Mouse (Mus musculus) ES-Bruce4 (cell line): ENCODE data around the gene Ptprd. TPM values are rescaled to one million over a fixed set of nuclear protein-coding genes. Genes with fewer than 3 reads are reported as not detected.

Experiments
- H3K27ac ChIP-seq: 2 replicates; pipeline ENCODE4 v1.5.1; 2012; ENCODE audit warnings: low read length, inconsistent platforms; ENCODE audit not compliant: insufficient read depth
- H3K27me3 ChIP-seq: 2 replicates; pipeline ENCODE4 v1.6.1; 2012; ENCODE audit warnings: mild to moderate bottlenecking, low read length, inconsistent platforms; ENCODE audit not compliant: control insufficient read depth, poor library complexity, insufficient read depth, severe bottlenecking
- H3K36me3 ChIP-seq: 2 replicates; pipeline ENCODE4 v1.6.1; 2012; ENCODE audit warnings: inconsistent platforms, mild to moderate bottlenecking, low read length, moderate library complexity; ENCODE audit not compliant: control insufficient read depth, poor library complexity, insufficient read depth, severe bottlenecking
- H3K4me1 ChIP-seq: one replicate; pipeline ENCODE4 v1.8.1; 2011; ENCODE audit warnings: low read length; ENCODE audit not compliant: control insufficient read depth, insufficient read depth
- H3K4me3 ChIP-seq: 2 replicates; pipeline ENCODE4 v1.5.1; 2011; ENCODE audit warnings: low read depth, mild to moderate bottlenecking, low read length
- H3K9ac ChIP-seq: 2 replicates; pipeline ENCODE4 v1.6.1; 2012; ENCODE audit warnings: low read depth, mild to moderate bottlenecking, inconsistent platforms; ENCODE audit not compliant: poor library complexity, severe bottlenecking
- H3K9me3 ChIP-seq: replicated peaks from 2 replicates; pipeline ENCODE4 v1.6.1; 2012; ENCODE audit warnings: mild to moderate bottlenecking, low read length, inconsistent platforms; ENCODE audit not compliant: control insufficient read depth, poor library complexity, insufficient read depth, severe bottlenecking
- CTCF ChIP-seq: IDR thresholded peaks from one replicate; pipeline ENCODE4 v1.8.1; 2011; ENCODE audit warnings: low read depth, low read length
- EP300 ChIP-seq: IDR thresholded peaks from 2 replicates; pipeline ENCODE4 v1.6.1; 2011; ENCODE audit warnings: low read depth, low read length; ENCODE audit not compliant: insufficient read depth
- POLR2A ChIP-seq: IDR thresholded peaks from one replicate; pipeline ENCODE4 v1.8.1; 2011; ENCODE audit warnings: low read length; ENCODE audit not compliant: insufficient read depth
- polyA plus RNA-seq: library from polyadenylated mRNA; stranded (reverse); fragments of >200 nt; gene quantifications from 2 replicates; pipeline ENCODE4 v1.2.4, GENCODE M21; 2011; ENCODE audit warnings: low read depth; ENCODE audit not compliant: missing spikeins, insufficient read depth, insufficient read length

Ptprd gene
- polyA plus RNA-seq, 1 experiment: 2.8 TPM

DNA sequence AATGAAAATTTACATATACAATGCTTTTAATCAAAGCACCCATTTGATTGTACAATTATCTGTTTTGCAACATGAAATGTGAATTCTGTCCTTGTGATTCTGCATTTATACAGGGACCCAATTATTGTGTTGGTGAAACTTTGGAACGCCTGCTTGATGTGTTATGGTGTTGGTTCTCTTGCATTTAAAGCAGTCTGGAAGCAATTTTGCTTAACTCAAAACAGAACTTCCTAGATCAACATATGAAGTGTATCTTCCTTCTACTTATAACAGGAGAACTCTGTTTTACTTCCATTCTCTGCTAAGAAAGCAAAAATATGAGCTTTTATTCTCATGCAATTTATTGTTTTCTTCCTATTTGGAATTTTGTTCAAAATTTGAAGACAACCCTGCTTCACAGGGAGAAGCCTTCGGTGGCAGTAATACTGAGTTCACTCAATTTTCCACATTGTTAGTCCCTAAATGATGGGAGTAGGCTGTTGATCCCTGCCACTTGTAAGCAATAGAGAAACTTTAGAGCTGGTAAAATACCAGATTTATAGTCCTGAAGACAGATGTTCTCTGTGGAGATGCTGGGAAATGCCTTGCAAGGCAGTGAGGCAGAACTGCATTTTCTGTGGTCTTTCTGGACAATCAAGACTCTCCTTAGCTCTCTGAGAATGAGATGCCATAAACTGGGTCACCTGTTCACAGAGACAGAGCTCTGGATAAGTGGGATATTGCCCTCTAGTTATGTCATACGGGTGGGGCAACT, 1234.5 kb downstream of the Ptprd start:
- no peak for TF ChIP-seq CTCF
- TF ChIP-seq EP300: no peak
- no peak for TF ChIP-seq POLR2A
- no peak overlapping the region for H3K9ac ChIP-seq
- no peaks in the 10 kb centered on the region for H3K4me1 ChIP-seq
- no peaks in the 10 kb centered on the region for H3K36me3 ChIP-seq
- no peaks in the 10 kb centered on the region for H3K27me3 ChIP-seq
- no peaks in the 10 kb centered on the region for H3K9me3 ChIP-seq
- no peak overlapping the region for H3K4me3 ChIP-seq
- H3K27ac ChIP-seq: no peak overlapping the region

DNA sequence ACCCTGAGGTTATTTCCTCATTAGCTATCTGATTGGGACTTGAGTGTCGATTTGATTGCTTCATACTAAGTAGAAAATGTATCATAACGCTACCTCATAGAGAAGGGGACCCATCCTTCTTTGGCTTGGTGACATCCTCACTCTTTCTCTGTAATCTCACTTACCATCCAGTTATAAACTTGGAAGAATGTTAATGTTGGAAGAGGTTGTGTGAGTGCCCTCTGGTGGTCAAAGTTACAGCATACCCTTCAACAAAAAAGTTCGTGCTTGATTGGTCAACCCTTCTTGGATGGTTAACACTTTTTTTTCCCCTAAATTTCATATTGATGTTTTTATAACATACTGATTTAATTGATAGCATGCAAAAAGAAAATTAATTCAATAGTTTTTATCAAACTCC, 1263.5 kb downstream of the Ptprd start:
- no peaks in the 10 kb centered on the region for H3K4me1 ChIP-seq
- H3K4me3 ChIP-seq: no peak overlapping the region
- H3K27ac ChIP-seq: no peak overlapping the region
- H3K27me3 ChIP-seq: no peaks in the 10 kb centered on the region
- H3K9ac ChIP-seq: no peak overlapping the region
- TF ChIP-seq POLR2A: no peak
- TF ChIP-seq CTCF: no peak
- TF ChIP-seq EP300: no peak
- H3K9me3 ChIP-seq: no peaks in the 10 kb centered on the region
- H3K36me3 ChIP-seq: no peaks in the 10 kb centered on the region

DNA sequence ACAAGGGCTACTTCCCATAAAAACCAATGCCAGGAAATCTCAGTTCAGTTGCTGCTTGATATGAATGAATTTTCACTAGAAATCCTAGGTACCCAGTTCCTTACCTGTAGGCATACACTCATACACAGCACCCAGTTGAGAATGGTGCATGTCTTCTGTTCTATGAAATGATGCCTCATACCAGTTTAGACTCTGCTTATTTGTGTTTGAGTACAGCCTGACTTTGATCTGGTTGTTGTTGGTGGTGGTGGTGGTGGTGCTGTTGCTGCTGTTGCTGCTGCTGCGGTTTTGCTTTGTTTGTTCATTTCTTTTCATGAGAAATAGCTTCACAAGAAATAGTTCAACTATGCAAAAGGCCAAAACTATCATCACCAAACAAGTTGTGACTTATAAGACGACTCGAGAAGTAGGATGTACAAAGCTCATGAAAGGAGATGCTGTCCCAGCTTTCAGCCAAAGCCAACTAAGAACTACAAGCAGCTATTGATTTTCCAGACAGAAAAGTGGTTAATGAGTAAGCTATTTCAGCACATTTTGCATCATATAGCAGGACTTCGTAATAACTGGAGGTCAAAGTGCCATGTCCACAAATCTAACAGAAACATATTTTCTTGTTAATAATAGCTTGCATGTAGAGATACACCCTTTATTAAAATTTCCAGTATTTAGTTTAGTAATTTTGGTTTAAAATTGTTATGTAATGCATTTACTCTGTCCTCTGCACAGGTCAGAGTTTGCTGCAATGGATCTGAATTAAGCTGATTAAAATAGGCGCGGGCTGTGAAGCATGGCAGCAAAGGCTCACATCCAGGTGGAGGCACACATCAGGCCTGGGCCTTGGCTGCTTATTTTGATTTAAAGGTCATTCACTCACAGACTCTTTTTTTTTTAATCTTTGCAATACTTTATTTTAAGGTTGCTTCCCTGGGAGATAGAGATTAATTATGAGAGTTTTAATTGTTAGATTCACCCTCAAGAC, 1270.1 kb downstream of the Ptprd start:
- TF ChIP-seq CTCF (no peak), EP300 (no peak)

DNA sequence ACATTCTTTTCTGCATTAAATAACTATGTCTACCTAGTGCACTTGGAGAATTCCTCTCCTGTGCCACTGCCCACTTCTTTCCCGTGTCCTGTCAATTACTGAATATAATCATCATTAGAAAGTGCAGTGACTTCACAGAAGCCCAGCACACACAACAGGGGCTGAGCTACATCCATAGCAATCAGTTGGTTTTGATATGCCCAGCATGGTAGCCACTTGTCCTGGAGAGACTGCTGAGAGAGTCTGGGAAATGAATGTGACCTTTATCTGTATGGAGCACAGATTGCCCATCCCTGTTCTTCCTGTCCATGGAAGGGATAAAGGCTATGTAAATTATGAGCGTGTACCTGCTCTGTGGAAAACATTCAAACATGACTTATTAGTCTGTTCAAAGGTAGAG, 1280.2 kb downstream of the Ptprd start:
- TF ChIP-seq POLR2A (no peak), EP300 (no peak), CTCF (no peak)
- Histone ChIP-seq H3K4me1 (no peaks in the 10 kb centered on the region), H3K27me3 (no peaks in the 10 kb centered on the region), H3K9me3 (no peaks in the 10 kb centered on the region), H3K4me3 (no peak overlapping the region), H3K9ac (no peak overlapping the region), H3K27ac (no peak overlapping the region), H3K36me3 (no peaks in the 10 kb centered on the region)

More for the DNA sequence above, 1270.1 kb downstream of the Ptprd start:
- Histone ChIP-seq H3K27ac (no peak overlapping the region), H3K9ac (no peak overlapping the region), H3K4me1 (no peaks in the 10 kb centered on the region), H3K27me3 (no peaks in the 10 kb centered on the region), H3K4me3 (no peak overlapping the region), H3K9me3 (no peaks in the 10 kb centered on the region), H3K36me3 (no peaks in the 10 kb centered on the region)

DNA sequence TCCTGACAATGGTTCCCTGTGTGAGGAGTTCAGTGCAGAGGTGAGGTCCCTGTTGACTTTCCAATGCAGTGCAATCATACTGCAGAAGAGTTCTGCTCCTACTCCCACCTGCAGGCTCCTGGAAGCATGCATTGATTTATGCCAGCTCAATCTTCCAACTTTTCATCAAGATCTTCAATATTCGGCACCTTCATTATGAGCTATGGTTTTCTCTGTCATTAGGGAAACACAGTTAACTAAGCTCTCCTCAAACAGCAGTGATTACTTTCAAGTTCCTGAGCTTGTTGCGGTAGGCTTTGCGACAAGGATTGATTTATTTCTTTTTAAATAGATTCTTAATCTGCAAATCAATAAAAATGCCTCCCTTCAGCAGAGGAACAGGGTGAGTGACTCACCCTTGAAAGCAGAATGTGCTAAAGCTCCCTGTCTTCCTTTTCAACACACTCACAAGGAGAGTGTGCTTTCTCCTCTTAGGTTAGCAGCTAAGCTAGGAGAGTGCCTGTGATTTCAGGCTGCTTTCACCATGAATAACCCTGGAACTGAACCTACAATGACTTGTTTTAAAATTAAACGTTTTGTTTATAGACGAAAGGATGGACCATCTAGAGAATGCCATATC, 1298.1 kb downstream of the Ptprd start:
- Histone ChIP-seq H3K27ac (no peak overlapping the region), H3K9me3 (no peaks in the 10 kb centered on the region), H3K4me3 (no peak overlapping the region), H3K27me3 (no peaks in the 10 kb centered on the region), H3K4me1 (no peaks in the 10 kb centered on the region), H3K36me3 (no peaks in the 10 kb centered on the region), H3K9ac (no peak overlapping the region)
- TF ChIP-seq EP300: no peak
- TF ChIP-seq CTCF: no peak
- TF ChIP-seq POLR2A: no peak

DNA sequence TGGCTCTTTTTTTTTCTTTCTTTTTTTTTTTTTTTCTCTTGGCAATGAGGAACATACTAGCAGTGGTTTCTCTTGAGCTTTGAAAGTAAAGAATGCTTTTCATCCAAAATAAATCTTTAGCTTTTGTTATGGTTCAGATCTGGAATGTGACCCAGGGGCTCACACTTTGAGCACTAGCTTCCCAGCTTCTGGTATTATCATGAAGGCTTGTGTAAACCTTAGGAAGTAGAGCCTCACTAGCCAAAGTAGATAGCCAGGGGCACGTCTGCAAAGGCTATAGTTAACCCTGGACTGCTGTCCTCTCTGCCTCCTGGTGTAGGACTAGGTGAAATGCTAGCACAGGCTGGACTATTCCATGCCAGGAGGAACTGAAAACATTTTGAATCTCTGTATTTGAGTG, 1310.1 kb downstream of the Ptprd start:
- Histone ChIP-seq H3K4me3 (no peak overlapping the region), H3K9me3 (no peaks in the 10 kb centered on the region), H3K27me3 (no peaks in the 10 kb centered on the region), H3K36me3 (no peaks in the 10 kb centered on the region), H3K9ac (no peak overlapping the region), H3K27ac (no peak overlapping the region), H3K4me1 (no peaks in the 10 kb centered on the region)
- TF ChIP-seq EP300: no peak
- no peak for TF ChIP-seq POLR2A
- no peak for TF ChIP-seq CTCF
